Mouse (Mus musculus): ENCODE results near the gene Atn1. TPM values are rescaled to one million over a fixed set of nuclear protein-coding genes. Genes with fewer than 3 reads are reported as not detected.
A peak's percentile ranks its signal among the peaks of the same experiment; 100 is the strongest.

The Atn1 gene
- polyA plus RNA-seq, 1 experiment from 2014 or later = 8.2 TPM

DNA sequence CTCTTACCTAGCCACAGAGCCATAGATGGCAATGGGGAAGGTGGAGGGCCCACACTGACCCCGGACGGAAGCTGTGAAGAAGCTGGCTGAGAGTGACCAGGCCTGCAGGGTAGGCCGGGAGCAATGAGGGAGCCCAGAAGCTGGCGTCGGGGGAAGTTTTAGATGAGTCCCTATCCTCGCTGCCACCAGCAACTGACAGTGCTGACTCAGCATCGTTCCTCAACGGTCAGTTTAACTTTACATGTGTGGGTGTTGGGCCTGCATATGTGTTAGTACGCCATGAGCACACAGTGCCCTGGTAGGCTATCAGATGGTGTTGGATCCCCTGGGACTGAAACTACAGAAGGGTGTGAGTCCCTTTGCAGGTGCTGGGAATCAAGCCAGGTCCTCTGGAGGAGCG is 31.9 kb downstream of the Atn1 start:
- 91% methylated on average over 10 of the region's 10 CpGs for WGBS
- no peak for DNase-seq (ENCODE audit: low spot score, missing footprints)
- no peak overlapping the region for H3K9ac ChIP-seq (ENCODE audit: low read length)

DNA sequence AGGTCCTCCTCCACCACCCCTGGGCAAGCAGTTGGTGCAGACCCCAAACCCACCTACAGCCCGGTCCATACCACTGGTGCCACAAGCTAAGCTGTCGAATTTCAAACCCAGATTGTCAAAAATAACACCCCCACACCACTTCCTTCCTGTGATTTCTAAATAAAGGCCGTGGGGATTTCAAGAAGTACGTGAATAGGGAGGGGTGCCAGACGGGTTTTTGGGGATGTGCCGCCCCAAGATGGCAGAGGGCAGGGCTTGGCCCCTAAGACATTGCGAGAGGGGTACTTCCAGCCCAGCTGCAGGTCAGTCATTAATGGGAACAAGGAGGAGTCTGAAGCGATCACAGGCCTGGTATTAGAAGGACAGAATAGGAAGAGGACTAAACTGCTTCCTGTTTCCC is 32.8 kb downstream of the Atn1 start:
- Histone ChIP-seq H3K4me1 (ENCODE audit: control insufficient read depth, insufficient read depth, low read length) (no peaks in the 10 kb centered on the region), H3K27ac (ENCODE audit: low read depth, low read length) (no peak overlapping the region), H3K27me3 (ENCODE audit: control insufficient read depth, insufficient read depth, low read length) (no peaks in the 10 kb centered on the region), H3K9me3 (ENCODE audit: control insufficient read depth, low read length) (no peaks in the 10 kb centered on the region), H3K9ac (ENCODE audit: low read length) (no peak overlapping the region), H3K4me2 (no peak overlapping the region), H3K4me3 (ENCODE audit: low read depth, low read length) (no peak overlapping the region), H3K36me3 (ENCODE audit: control insufficient read depth, insufficient read depth, low read length) (no peaks in the 10 kb centered on the region)
- DNase-seq (ENCODE audit: low spot score, missing footprints) = no peak
- WGBS = 83% methylated on average over 8 of the region's 8 CpGs
- ATAC-seq (ENCODE audit: low FRiP score) = no peak

More for the DNA sequence above, 31.9 kb downstream of the Atn1 start:
- H3K4me2 ChIP-seq = no peak overlapping the region
- ATAC-seq (ENCODE audit: low FRiP score) = no peak
- no peak overlapping the region for H3K4me3 ChIP-seq (ENCODE audit: low read depth, low read length)
- no peaks in the 10 kb centered on the region for H3K9me3 ChIP-seq (ENCODE audit: control insufficient read depth, low read length)
- no peaks in the 10 kb centered on the region for H3K36me3 ChIP-seq (ENCODE audit: control insufficient read depth, insufficient read depth, low read length)
- no peak overlapping the region for H3K27ac ChIP-seq (ENCODE audit: low read depth, low read length)
- H3K27me3 ChIP-seq (ENCODE audit: control insufficient read depth, insufficient read depth, low read length) = no peaks in the 10 kb centered on the region
- no peaks in the 10 kb centered on the region for H3K4me1 ChIP-seq (ENCODE audit: control insufficient read depth, insufficient read depth, low read length)

DNA sequence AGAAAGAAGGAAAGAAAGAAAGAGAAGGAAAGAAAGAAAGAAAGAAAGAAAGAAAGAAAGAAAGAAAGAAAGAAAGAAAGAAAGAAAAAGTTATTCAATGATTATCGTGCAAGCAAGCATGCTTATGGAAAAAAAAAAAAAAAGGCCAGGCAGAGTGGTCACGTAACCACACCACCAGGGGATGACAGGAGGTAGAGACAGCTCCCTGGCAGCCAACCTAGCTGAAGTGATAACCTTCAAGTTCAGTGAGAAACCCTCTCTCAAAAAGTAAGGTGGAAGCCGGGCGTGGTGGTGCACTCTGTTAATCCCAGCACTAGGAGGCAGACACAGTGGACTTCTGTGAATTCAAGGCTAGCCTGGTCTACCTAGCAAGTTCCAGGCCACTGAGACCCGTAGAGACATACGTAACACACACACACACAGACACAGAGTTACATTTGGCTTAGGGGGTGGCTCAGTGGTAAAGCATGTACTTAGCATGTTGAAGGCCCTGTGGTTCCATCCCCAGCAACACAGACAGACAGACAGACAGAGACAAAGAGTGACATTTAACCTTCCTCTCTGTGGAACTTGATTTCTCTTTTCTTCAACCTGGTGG is 33.3 kb downstream of the Atn1 start:
- no peaks in the 10 kb centered on the region for H3K9me3 ChIP-seq (ENCODE audit: control insufficient read depth, low read length)
- no peaks in the 10 kb centered on the region for H3K36me3 ChIP-seq (ENCODE audit: control insufficient read depth, insufficient read depth, low read length)
- H3K4me1 ChIP-seq (ENCODE audit: control insufficient read depth, insufficient read depth, low read length) = no peaks in the 10 kb centered on the region
- no peak overlapping the region for H3K9ac ChIP-seq (ENCODE audit: low read length)
- no peak overlapping the region for H3K27ac ChIP-seq (ENCODE audit: low read depth, low read length)
- no peak overlapping the region for H3K4me2 ChIP-seq
- no peak for ATAC-seq (ENCODE audit: low FRiP score)
- H3K4me3 ChIP-seq (ENCODE audit: low read depth, low read length) = no peak overlapping the region
- DNase-seq (ENCODE audit: low spot score, missing footprints) = peak; percentile 76
- 88% methylated on average over 6 of the region's 6 CpGs for WGBS
- no peaks in the 10 kb centered on the region for H3K27me3 ChIP-seq (ENCODE audit: control insufficient read depth, insufficient read depth, low read length)

DNA sequence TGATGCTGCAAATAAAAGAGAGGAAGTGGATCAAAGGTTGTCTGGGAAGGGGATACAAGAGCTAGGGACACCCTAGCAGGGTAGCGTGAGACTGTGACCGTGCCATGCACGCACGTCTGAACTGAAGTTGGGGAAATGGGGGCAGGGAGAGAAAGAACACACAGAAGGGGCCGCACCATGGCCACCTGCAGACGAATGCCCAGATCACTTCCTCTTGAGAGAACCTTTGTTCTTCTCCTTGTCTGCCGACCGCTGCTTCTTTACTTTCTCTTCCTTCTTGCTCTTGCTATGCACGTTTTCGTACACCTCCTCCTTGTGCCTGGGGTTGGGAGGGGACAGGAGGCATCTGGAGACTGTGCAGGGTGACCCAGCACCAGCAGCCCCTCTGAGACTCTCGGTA is 35.4 kb downstream of the Atn1 start:
- Histone ChIP-seq H3K27ac (ENCODE audit: low read depth, low read length) (no peak overlapping the region), H3K4me3 (ENCODE audit: low read depth, low read length) (no peak overlapping the region), H3K4me1 (ENCODE audit: control insufficient read depth, insufficient read depth, low read length) (no peaks in the 10 kb centered on the region), H3K9ac (ENCODE audit: low read length) (no peak overlapping the region), H3K4me2 (no peak overlapping the region), H3K36me3 (ENCODE audit: control insufficient read depth, insufficient read depth, low read length) (peaks cover 4% of the 10 kb centered on the region; the same call in 1 of the 2 replicates), H3K9me3 (ENCODE audit: control insufficient read depth, low read length) (no peaks in the 10 kb centered on the region), H3K27me3 (ENCODE audit: control insufficient read depth, insufficient read depth, low read length) (no peaks in the 10 kb centered on the region)
- WGBS = 74% methylated on average over 11 of the region's 11 CpGs
- peak; percentile 51 for DNase-seq (ENCODE audit: low spot score, missing footprints)
- ATAC-seq (ENCODE audit: low FRiP score) = no peak

DNA sequence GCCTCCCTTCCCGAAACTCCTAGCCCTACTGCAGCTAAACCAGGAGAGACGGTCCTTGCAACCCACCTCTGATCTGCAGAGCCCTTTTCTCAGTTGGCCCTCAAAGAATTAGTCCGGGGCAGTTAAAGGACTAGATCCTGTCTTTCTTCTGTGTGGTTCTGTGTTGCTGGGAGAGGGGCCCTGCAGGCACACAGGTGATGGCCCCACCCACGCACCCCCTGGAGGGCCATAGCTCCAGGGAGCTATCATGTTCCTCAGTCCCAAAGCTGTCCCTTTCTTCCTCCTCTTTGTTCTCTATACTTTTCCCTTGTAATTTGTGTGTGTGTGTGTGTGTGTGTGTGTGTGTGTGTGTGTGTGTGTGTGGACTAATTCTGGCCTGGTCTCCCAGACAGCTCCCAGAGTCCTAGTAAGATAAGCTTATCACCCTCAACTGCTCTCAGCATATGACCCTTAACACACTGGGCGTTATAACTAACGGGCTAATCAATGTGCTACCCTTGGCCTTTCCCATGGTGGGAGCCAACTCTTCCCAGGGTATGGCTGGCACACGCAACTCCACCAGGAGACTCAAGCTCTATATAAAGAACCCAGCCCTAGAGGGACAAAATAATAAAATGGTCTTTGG is 36.9 kb downstream of the Atn1 start:
- Histone ChIP-seq H3K4me2 (no peak overlapping the region), H3K4me1 (ENCODE audit: control insufficient read depth, insufficient read depth, low read length) (no peaks in the 10 kb centered on the region), H3K9me3 (ENCODE audit: control insufficient read depth, low read length) (no peaks in the 10 kb centered on the region), H3K36me3 (ENCODE audit: control insufficient read depth, insufficient read depth, low read length) (peaks cover 4% of the 10 kb centered on the region; the same call in 1 of the 2 replicates), H3K9ac (ENCODE audit: low read length) (no peak overlapping the region), H3K27ac (ENCODE audit: low read depth, low read length) (no peak overlapping the region), H3K27me3 (ENCODE audit: control insufficient read depth, insufficient read depth, low read length) (no peaks in the 10 kb centered on the region), H3K4me3 (ENCODE audit: low read depth, low read length) (no peak overlapping the region)
- ATAC-seq (ENCODE audit: low FRiP score) (no peak), DNase-seq (ENCODE audit: low spot score, missing footprints) (peak; percentile 81)
- 73% methylated on average over 7 of the region's 7 CpGs for WGBS

DNA sequence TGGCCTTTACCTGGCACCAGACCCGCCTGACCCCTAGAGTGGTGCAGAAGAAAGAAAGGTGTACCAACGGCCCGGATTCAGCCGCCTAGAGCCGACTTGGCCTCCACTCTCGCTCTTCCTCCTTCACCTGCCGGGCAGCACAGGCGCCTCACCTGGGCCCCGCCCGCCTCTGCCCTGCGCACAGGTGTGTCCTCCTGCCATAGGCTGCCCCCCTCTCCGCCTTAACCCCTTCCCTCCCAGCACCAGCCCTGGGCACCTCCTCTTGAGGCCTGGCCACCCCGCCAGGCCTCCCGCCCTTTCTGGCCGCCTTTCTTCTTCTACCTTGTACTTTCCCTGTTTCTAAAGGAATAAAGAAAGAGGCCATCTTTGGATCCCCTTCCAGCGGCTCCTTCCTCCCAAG is 37.6 kb downstream of the Atn1 start:
- WGBS = 67% methylated on average over 16 of the region's 16 CpGs
- peak; percentile 84 for DNase-seq (ENCODE audit: low spot score, missing footprints)
- no peaks in the 10 kb centered on the region for H3K9me3 ChIP-seq (ENCODE audit: control insufficient read depth, low read length)
- H3K36me3 ChIP-seq (ENCODE audit: control insufficient read depth, insufficient read depth, low read length) = peaks cover 4% of the 10 kb centered on the region; the same call in 1 of the 2 replicates
- ATAC-seq (ENCODE audit: low FRiP score) = no peak
- no peak overlapping the region for H3K4me2 ChIP-seq
- no peaks in the 10 kb centered on the region for H3K4me1 ChIP-seq (ENCODE audit: control insufficient read depth, insufficient read depth, low read length)
- H3K27ac ChIP-seq (ENCODE audit: low read depth, low read length) = no peak overlapping the region
- no peak overlapping the region for H3K4me3 ChIP-seq (ENCODE audit: low read depth, low read length)
- no peak overlapping the region for H3K9ac ChIP-seq (ENCODE audit: low read length)
- no peaks in the 10 kb centered on the region for H3K27me3 ChIP-seq (ENCODE audit: control insufficient read depth, insufficient read depth, low read length)

DNA sequence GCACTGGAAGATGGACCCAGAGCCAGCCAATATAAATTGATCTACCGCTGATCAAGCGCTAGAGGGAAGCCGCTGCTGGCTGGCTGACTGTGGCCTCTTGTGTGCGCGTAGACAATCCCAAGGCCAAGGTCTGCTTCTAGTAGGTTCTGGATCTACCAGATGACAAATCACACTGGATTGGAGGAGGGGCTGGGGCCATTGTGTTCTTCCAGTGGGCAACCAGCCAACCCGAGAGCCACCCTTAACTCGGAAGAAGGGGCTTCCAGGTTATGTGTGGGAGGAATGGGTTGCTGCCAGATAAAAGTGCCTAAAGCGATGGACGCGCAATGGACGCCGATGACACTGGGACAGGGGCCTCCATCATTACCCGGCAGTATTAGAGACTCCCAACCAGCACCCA is 38.4 kb downstream of the Atn1 start:
- peaks cover 4% of the 10 kb centered on the region; the same call in 1 of the 2 replicates for H3K36me3 ChIP-seq (ENCODE audit: control insufficient read depth, insufficient read depth, low read length)
- H3K4me2 ChIP-seq = no peak overlapping the region
- DNase-seq (ENCODE audit: low spot score, missing footprints) = no peak
- H3K4me1 ChIP-seq (ENCODE audit: control insufficient read depth, insufficient read depth, low read length) = peaks cover 6% of the 10 kb centered on the region
- no peaks in the 10 kb centered on the region for H3K27me3 ChIP-seq (ENCODE audit: control insufficient read depth, insufficient read depth, low read length)
- WGBS = 80% methylated on average over 13 of the region's 13 CpGs
- H3K9ac ChIP-seq (ENCODE audit: low read length) = no peak overlapping the region
- H3K9me3 ChIP-seq (ENCODE audit: control insufficient read depth, low read length) = no peaks in the 10 kb centered on the region
- H3K27ac ChIP-seq (ENCODE audit: low read depth, low read length) = no peak overlapping the region
- no peak overlapping the region for H3K4me3 ChIP-seq (ENCODE audit: low read depth, low read length)
- no peak for ATAC-seq (ENCODE audit: low FRiP score)

DNA sequence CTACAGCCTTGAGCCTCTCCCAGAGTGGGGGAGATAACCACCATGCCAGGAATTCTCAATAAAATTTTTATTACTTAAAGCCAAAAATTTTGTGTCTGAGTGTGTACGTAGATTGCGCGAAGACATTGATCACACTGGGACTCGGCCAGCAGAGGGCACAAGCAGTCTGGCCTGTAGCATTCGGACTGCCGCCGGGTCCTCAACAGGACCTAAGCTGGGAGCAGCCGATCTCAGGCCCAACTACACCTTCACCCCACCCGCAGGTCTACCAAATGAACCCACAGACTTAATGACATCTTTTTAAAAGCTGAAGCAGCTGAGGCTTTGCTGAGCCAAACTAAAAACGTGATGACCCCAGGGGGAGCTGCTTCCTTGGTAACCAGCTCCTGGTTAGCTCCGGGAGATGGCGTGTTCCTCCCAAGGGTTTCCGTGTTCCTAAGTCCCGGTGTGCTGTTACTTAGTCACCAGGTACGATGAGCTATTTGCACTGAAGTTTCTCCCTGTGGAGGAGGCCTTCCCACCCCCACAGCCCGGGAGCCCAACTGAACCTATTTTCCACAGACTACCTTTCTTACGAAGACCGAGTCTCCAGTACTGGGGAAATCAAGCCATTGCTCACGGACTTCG is 39.3 kb downstream of the Atn1 start:
- ATAC-seq (ENCODE audit: low FRiP score) (no peak), DNase-seq (ENCODE audit: low spot score, missing footprints) (peak; percentile 86)
- Histone ChIP-seq H3K27ac (ENCODE audit: low read depth, low read length) (no peak overlapping the region), H3K4me2 (no peak overlapping the region), H3K4me1 (ENCODE audit: control insufficient read depth, insufficient read depth, low read length) (peaks cover 9% of the 10 kb centered on the region), H3K27me3 (ENCODE audit: control insufficient read depth, insufficient read depth, low read length) (no peaks in the 10 kb centered on the region), H3K9ac (ENCODE audit: low read length) (no peak overlapping the region), H3K9me3 (ENCODE audit: control insufficient read depth, low read length) (no peaks in the 10 kb centered on the region), H3K36me3 (ENCODE audit: control insufficient read depth, insufficient read depth, low read length) (peaks cover 4% of the 10 kb centered on the region; the same call in 1 of the 2 replicates), H3K4me3 (ENCODE audit: low read depth, low read length) (no peak overlapping the region)
- 71% methylated on average over 20 of the region's 20 CpGs for WGBS

DNA sequence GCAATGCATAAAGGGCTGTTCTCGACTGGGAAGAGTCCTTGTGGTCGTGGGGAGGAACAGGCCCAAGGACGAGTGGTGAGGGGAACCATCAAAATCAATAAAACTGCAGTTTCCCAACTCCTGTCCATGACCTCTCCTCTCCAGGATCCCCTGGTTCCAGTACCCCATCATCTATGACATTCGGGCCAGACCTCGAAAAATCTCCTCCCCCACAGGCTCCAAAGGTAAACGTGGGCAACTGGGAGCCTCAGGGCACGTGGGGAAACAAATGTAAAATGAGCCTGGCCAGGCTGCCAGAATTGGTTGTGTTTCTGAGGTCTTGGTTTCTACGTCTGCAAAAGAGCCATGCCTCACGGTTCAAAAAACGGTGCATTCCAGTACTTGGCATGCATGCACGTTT is 43.4 kb downstream of the Atn1 start:
- peaks cover 4% of the 10 kb centered on the region; the same call in 1 of the 2 replicates for H3K36me3 ChIP-seq (ENCODE audit: control insufficient read depth, insufficient read depth, low read length)
- peaks cover 16% of the 10 kb centered on the region for H3K4me1 ChIP-seq (ENCODE audit: control insufficient read depth, insufficient read depth, low read length)
- H3K4me3 ChIP-seq (ENCODE audit: low read depth, low read length) = peak overlapping the region; percentile 91
- H3K9me3 ChIP-seq (ENCODE audit: control insufficient read depth, low read length) = no peaks in the 10 kb centered on the region
- WGBS = 22% methylated on average over 11 of the region's 11 CpGs
- ATAC-seq (ENCODE audit: low FRiP score) = no peak
- H3K9ac ChIP-seq (ENCODE audit: low read length) = peak overlapping the region; percentile 91
- H3K27ac ChIP-seq (ENCODE audit: low read depth, low read length) = no peak overlapping the region
- H3K27me3 ChIP-seq (ENCODE audit: control insufficient read depth, insufficient read depth, low read length) = no peaks in the 10 kb centered on the region
- H3K4me2 ChIP-seq = peak overlapping the region; percentile 98
- DNase-seq (ENCODE audit: low spot score, missing footprints) = peak; percentile 89

Data from midbrain, embryonic 11.5 days (tissue).